Mouse (Mus musculus) brain, adult 10 weeks (tissue): ENCODE results near the gene Rnf216. TPM values are rescaled to one million over a fixed set of nuclear protein-coding genes. Genes with fewer than 3 reads are reported as not detected.

Experiments
- polyA plus RNA-seq: library from polyadenylated mRNA; stranded (reverse); fragments of 350-450 nt; fragmentation: Illumina TruSeq; extraction: RNeasy Lipid Tissue Mini Kit (QIAGEN cat#74804); gene quantifications from one replicate; pipeline ENCODE4 v1.2.3, GENCODE M21; 2015; ENCODE audit warnings: low read depth, low replicate concordance

The Rnf216 gene
- 24.0 TPM for polyA plus RNA-seq

GRCm38 (mm10) chr5:143112281-143113246, at the start of gene Rnf216:
Gene Rnf216, minus strand, starts transcription at chr5:143112994.

GRCm38 (mm10) chr5:143147481-143147880, 34.7 kb upstream of the Rnf216 start, which contains the start of gene Olfr718-ps1:
Gene Olfr718-ps1, minus strand, starts transcription at chr5:143147581.

GRCm38 (mm10) chr5:142959576-142960556, 152.9 kb downstream of the Rnf216 start, which contains the start of gene Fscn1:
Gene Fscn1, plus strand, starts transcription at chr5:142960343.

Other genes with a start within 250 kb of the Rnf216 start
- 13.1 TPM for gene Fbxl18, start 217.6 kb downstream of the Rnf216 start, polyA plus RNA-seq
- 1,092 TPM for gene Actb, start 206.2 kb downstream of the Rnf216 start, polyA plus RNA-seq
- 185 TPM for gene Fscn1, start 152.7 kb downstream of the Rnf216 start, polyA plus RNA-seq
- gene Olfr718-ps1, start 34.6 kb upstream of the Rnf216 start, polyA plus RNA-seq: not detected
- gene Rbak, start 67.8 kb upstream of the Rnf216 start, polyA plus RNA-seq: 11.7 TPM
- gene Spdye4b, start 68.0 kb upstream of the Rnf216 start, polyA plus RNA-seq: not detected
- not detected for gene Spdye4a, start 113.9 kb upstream of the Rnf216 start, polyA plus RNA-seq
- gene Zfp12, start 122.2 kb upstream of the Rnf216 start, polyA plus RNA-seq: 17.6 TPM
- gene Zfp316, start 157.0 kb upstream of the Rnf216 start, polyA plus RNA-seq: 7.1 TPM
- 2.7 TPM for gene Zfp853, start 180.6 kb upstream of the Rnf216 start, polyA plus RNA-seq
- 20.7 TPM for gene E130309D02Rik, start 202.4 kb upstream of the Rnf216 start, polyA plus RNA-seq
- 40.8 TPM for gene Zdhhc4, start 216.3 kb upstream of the Rnf216 start, polyA plus RNA-seq
- gene Grid2ip, start 244.3 kb upstream of the Rnf216 start, polyA plus RNA-seq: 3.3 TPM